Mouse (Mus musculus) lung, postnatal 0 days (tissue): ENCODE results near the gene Ubxn11.

Source experiments
- CTCF ChIP-seq: IDR thresholded peaks from 2 replicates; pipeline ENCODE4 v1.5.1; 2016; ENCODE audit warnings: antibody characterized with exemption, mild to moderate bottlenecking
- EP300 ChIP-seq: IDR thresholded peaks from 2 replicates; pipeline ENCODE4 v1.6.1; 2016; ENCODE audit warnings: antibody characterized with exemption, mild to moderate bottlenecking, control low read depth

- TF ChIP-seq CTCF (no peak), EP300 (no peak)
Observed at GRCm38 (mm10) chr4:134061944-134062446, 40.4 kb upstream of the Ubxn11 start.
